In the genomic region with DNA sequence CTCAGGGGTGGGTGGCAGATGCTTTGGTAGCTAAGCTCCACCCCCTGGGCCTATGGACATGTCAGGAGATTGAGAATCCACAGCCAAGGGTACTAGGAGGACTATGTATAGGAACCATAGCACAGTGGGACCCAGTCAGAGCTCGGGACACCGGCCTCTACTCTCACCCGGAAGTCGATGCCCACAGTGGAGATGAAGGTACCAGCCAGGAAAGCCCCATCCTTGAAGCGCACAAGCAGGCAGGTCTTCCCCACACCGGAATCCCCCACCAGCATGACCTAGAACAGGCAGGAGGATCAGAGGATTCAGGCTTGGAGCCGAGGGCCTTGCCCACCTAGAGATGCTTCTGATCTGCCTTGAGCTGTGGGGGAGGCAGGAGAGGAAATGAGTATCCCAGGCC, we compare ENCODE assay signal across 13 mouse cellular contexts. TPM values are rescaled to one million over a fixed set of nuclear protein-coding genes. Genes with fewer than 3 reads are reported as not detected.
DNase-seq lines count a peak whose midpoint lies in the region; ATAC-seq and TF ChIP-seq lines count a peak whose summit lies in the region.
"Had no signal": no experiment of that assay in that cellular context is flagged by ENCODE, and none has a peak within 500 bp of the region (broad histone marks: within the 10 kb centered on the region; RNA-seq: fewer than 3 reads in every experiment).

No protein-coding gene starts in this region.

- no peaks in the 10 kb centered on the region for H3K9me3 ChIP-seq in intestine, embryonic 15.5 days
- H3K9me3 ChIP-seq in intestine, postnatal 0 days (ENCODE audit: control insufficient read depth): no peaks in the 10 kb centered on the region
- H3K9me3 ChIP-seq in midbrain, embryonic 13.5 days: no peaks in the 10 kb centered on the region
- no peaks in the 10 kb centered on the region for H3K9me3 ChIP-seq in midbrain, embryonic 14.5 days (ENCODE audit: control insufficient read depth, low read length)
- H3K9me3 ChIP-seq in hindbrain, embryonic 15.5 days: no peaks in the 10 kb centered on the region
- no peaks in the 10 kb centered on the region for H3K9me3 ChIP-seq in neural tube, embryonic 15.5 days (replicated peaks)
- H3K9me3 ChIP-seq: G1E had no signal

- H3K36me3 ChIP-seq in intestine, embryonic 15.5 days: no peaks in the 10 kb centered on the region
- H3K36me3 ChIP-seq in intestine, postnatal 0 days (ENCODE audit: control insufficient read depth, insufficient read depth): peaks cover 8% of the 10 kb centered on the region; the same call in 1 of the 2 replicates
- peaks cover 14% of the 10 kb centered on the region for H3K36me3 ChIP-seq in midbrain, embryonic 13.5 days
- peaks cover 16% of the 10 kb centered on the region for H3K36me3 ChIP-seq in midbrain, embryonic 14.5 days (ENCODE audit: control insufficient read depth, insufficient read depth, low read length)
- H3K36me3 ChIP-seq in hindbrain, embryonic 15.5 days: no peaks in the 10 kb centered on the region
- H3K36me3 ChIP-seq in neural tube, embryonic 15.5 days: no peaks in the 10 kb centered on the region

- H3K4me2 ChIP-seq in intestine, embryonic 15.5 days (replicated peaks): no peak overlapping the region; the same call in 1 of the 2 replicates
- no peak overlapping the region for H3K4me2 ChIP-seq in intestine, postnatal 0 days (replicated peaks; ENCODE audit: low read depth)
- no peak overlapping the region; the same call in 1 of the 2 replicates for H3K4me2 ChIP-seq in midbrain, embryonic 13.5 days (replicated peaks)
- no peak overlapping the region for H3K4me2 ChIP-seq in midbrain, embryonic 14.5 days (ENCODE audit: low read length)
- 0 out of 2 replicates have a peak overlapping the region, but pooled peaks have one; percentile 84 for H3K4me2 ChIP-seq in hindbrain, embryonic 15.5 days
- peak overlapping the region; percentile 75; the same call in 1 of the 2 replicates for H3K4me2 ChIP-seq in neural tube, embryonic 15.5 days

- no peak for ATAC-seq in intestine, embryonic 15.5 days
- ATAC-seq in intestine, postnatal 0 days: no peak
- no peak for ATAC-seq in midbrain, embryonic 13.5 days
- no peak for ATAC-seq in midbrain, embryonic 14.5 days (ENCODE audit: low FRiP score, low TSS enrichment)
- ATAC-seq in hindbrain, embryonic 15.5 days (ENCODE audit: low FRiP score, low read depth): no peak
- ATAC-seq in neural tube, embryonic 15.5 days (ENCODE audit: low FRiP score): no peak

- peaks cover 37% of the 10 kb centered on the region for H3K4me1 ChIP-seq in intestine, embryonic 15.5 days (replicated peaks)
- peaks cover 15% of the 10 kb centered on the region for H3K4me1 ChIP-seq in intestine, postnatal 0 days (replicated peaks; ENCODE audit: control insufficient read depth, insufficient read depth, low read length)
- H3K4me1 ChIP-seq in midbrain, embryonic 13.5 days (replicated peaks): peaks cover 55% of the 10 kb centered on the region
- peaks cover 24% of the 10 kb centered on the region for H3K4me1 ChIP-seq in midbrain, embryonic 14.5 days (ENCODE audit: control insufficient read depth, insufficient read depth, low read length)
- peaks cover 51% of the 10 kb centered on the region for H3K4me1 ChIP-seq in hindbrain, embryonic 15.5 days (replicated peaks)
- H3K4me1 ChIP-seq in neural tube, embryonic 15.5 days: peaks cover 55% of the 10 kb centered on the region

- H3K27me3 ChIP-seq in intestine, embryonic 15.5 days (replicated peaks): no peaks in the 10 kb centered on the region
- H3K27me3 ChIP-seq in intestine, postnatal 0 days (replicated peaks; ENCODE audit: control insufficient read depth, insufficient read depth, low read length): no peaks in the 10 kb centered on the region
- no peaks in the 10 kb centered on the region for H3K27me3 ChIP-seq in midbrain, embryonic 13.5 days
- H3K27me3 ChIP-seq in midbrain, embryonic 14.5 days (ENCODE audit: control insufficient read depth, insufficient read depth, low read length): no peaks in the 10 kb centered on the region
- H3K27me3 ChIP-seq in hindbrain, embryonic 15.5 days: no peaks in the 10 kb centered on the region
- H3K27me3 ChIP-seq in neural tube, embryonic 15.5 days (replicated peaks): no peaks in the 10 kb centered on the region

- 62% methylated on average over 7 of the region's 7 CpGs for WGBS in intestine, embryonic 15.5 days
- 80% methylated on average over 7 of the region's 7 CpGs for WGBS in intestine, postnatal 0 days
- 82% methylated on average over 7 of the region's 7 CpGs for WGBS in midbrain, embryonic 13.5 days
- 77% methylated on average over 7 of the region's 7 CpGs for WGBS in midbrain, embryonic 14.5 days
- 75% methylated on average over 7 of the region's 7 CpGs for WGBS in hindbrain, embryonic 15.5 days
- 76% methylated on average over 7 of the region's 7 CpGs for WGBS in neural tube, embryonic 15.5 days

- intact Hi-C loops in gastrocnemius, adult 2 months (cut with DNase I): no loop called here

- no peak overlapping the region for H3K27ac ChIP-seq in intestine, embryonic 15.5 days
- H3K27ac ChIP-seq in intestine, postnatal 0 days (ENCODE audit: low read depth, low read length): no peak overlapping the region
- no peak overlapping the region for H3K27ac ChIP-seq in midbrain, embryonic 13.5 days
- no peak overlapping the region for H3K27ac ChIP-seq in midbrain, embryonic 14.5 days (replicated peaks; ENCODE audit: low read depth, low read length)
- no peak overlapping the region for H3K27ac ChIP-seq in hindbrain, embryonic 15.5 days (replicated peaks)
- H3K27ac ChIP-seq in neural tube, embryonic 15.5 days (replicated peaks): no peak overlapping the region
- H3K27ac ChIP-seq in gastrocnemius, adult 2 months: no peak overlapping the region

- H3K9ac ChIP-seq in intestine, embryonic 15.5 days: 0 out of 2 replicates have a peak overlapping the region, but pooled peaks have one; percentile 37
- no peak overlapping the region for H3K9ac ChIP-seq in intestine, postnatal 0 days (ENCODE audit: low read depth, low read length)
- peak overlapping the region; percentile 61 for H3K9ac ChIP-seq in midbrain, embryonic 13.5 days (replicated peaks)
- H3K9ac ChIP-seq in midbrain, embryonic 14.5 days (replicated peaks; ENCODE audit: low read length): no peak overlapping the region
- H3K9ac ChIP-seq in hindbrain, embryonic 15.5 days: no peak overlapping the region
- 0 out of 2 replicates have a peak overlapping the region, but pooled peaks have one; percentile 17 for H3K9ac ChIP-seq in neural tube, embryonic 15.5 days (replicated peaks)

- no peak for TF ChIP-seq CTCF in intestine, postnatal 0 days (IDR thresholded peaks at IDR 0.05; ENCODE audit: low read depth)
- no peak for TF ChIP-seq CTCF in gastrocnemius, adult 2 months (IDR thresholded peaks at IDR 0.05)

- DNase-seq in midbrain, embryonic 14.5 days: no peak
- DNase-seq in gastrocnemius, adult 2 months: no peak
- DNase-seq: cerebellum, adult 2 months; heart, adult 18-20 months; heart, postnatal 36 days; lung, adult 2 months had no signal

- no peak overlapping the region for H3K4me3 ChIP-seq in intestine, embryonic 15.5 days (replicated peaks)
- H3K4me3 ChIP-seq in intestine, postnatal 0 days (ENCODE audit: low read depth, low read length): no peak overlapping the region
- no peak overlapping the region for H3K4me3 ChIP-seq in midbrain, embryonic 13.5 days (replicated peaks)
- H3K4me3 ChIP-seq in midbrain, embryonic 14.5 days (replicated peaks; ENCODE audit: low read depth, low read length): no peak overlapping the region
- no peak overlapping the region for H3K4me3 ChIP-seq in hindbrain, embryonic 15.5 days
- H3K4me3 ChIP-seq in neural tube, embryonic 15.5 days (replicated peaks): no peak overlapping the region
- no peak overlapping the region for H3K4me3 ChIP-seq in gastrocnemius, adult 2 months

RNA-seq across cellular contexts. Expression of a gene that starts 2.0 kb away (rescaled TPM):
- 5.2 and 8.7 TPM in 2 replicates for polyA plus RNA-seq in intestine, embryonic 15.5 days (2015; fragmentation: Nextera tagmentation; extraction: Ambion mirVana)
- 0.31 and 0.63 TPM in 2 replicates for polyA plus RNA-seq in intestine, postnatal 0 days (2015; fragmentation: Nextera tagmentation; extraction: Ambion mirVana)
- 2.9 TPM in 2 replicates for polyA plus RNA-seq in midbrain, embryonic 13.5 days (2015; fragmentation: Nextera tagmentation; extraction: Ambion mirVana)
- 4.9 and 6.5 TPM in 2 replicates for polyA plus RNA-seq in midbrain, embryonic 14.5 days (2014; fragmentation: Nextera tagmentation; extraction: Ambion mirVana)
- 6.3 and 8.2 TPM in 2 replicates for polyA plus RNA-seq in hindbrain, embryonic 15.5 days (2015; fragmentation: Nextera tagmentation; extraction: Ambion mirVana)
- polyA plus RNA-seq in neural tube, embryonic 15.5 days (2015; fragmentation: Nextera tagmentation; extraction: Ambion mirVana): 6.1 and 9.1 TPM in 2 replicates
- not detected for total RNA-seq in gastrocnemius, adult 2 months (2021)
- total RNA-seq: heart, adult 18-20 months; heart, postnatal 36 days had no signal

RNA-seq across cellular contexts. Expression of a gene that starts 4.3 kb away (rescaled TPM):
- 81.6 and 89.3 TPM in 2 replicates for polyA plus RNA-seq in intestine, embryonic 15.5 days (2015; fragmentation: Nextera tagmentation; extraction: Ambion mirVana)
- polyA plus RNA-seq in intestine, postnatal 0 days (2015; fragmentation: Nextera tagmentation; extraction: Ambion mirVana): 39.7 and 41.2 TPM in 2 replicates
- polyA plus RNA-seq in midbrain, embryonic 13.5 days (2015; fragmentation: Nextera tagmentation; extraction: Ambion mirVana): 97.3 and 106 TPM in 2 replicates
- 86.2 and 90.8 TPM in 2 replicates for polyA plus RNA-seq in midbrain, embryonic 14.5 days (2014; fragmentation: Nextera tagmentation; extraction: Ambion mirVana)
- polyA plus RNA-seq in hindbrain, embryonic 15.5 days (2015; fragmentation: Nextera tagmentation; extraction: Ambion mirVana): 88.7 and 91.0 TPM in 2 replicates
- polyA plus RNA-seq in neural tube, embryonic 15.5 days (2015; fragmentation: Nextera tagmentation; extraction: Ambion mirVana): 83.2 and 89.4 TPM in 2 replicates
- 10 to 100 TPM; 27.3 to 35.2 TPM for total RNA-seq in gastrocnemius, adult 2 months (2021)

RNA-seq across cellular contexts. Expression of a gene that starts 17.6 kb away (rescaled TPM):
- polyA plus RNA-seq in intestine, embryonic 15.5 days (2015; fragmentation: Nextera tagmentation; extraction: Ambion mirVana): 16.9 and 17.4 TPM in 2 replicates
- polyA plus RNA-seq in intestine, postnatal 0 days (2015; fragmentation: Nextera tagmentation; extraction: Ambion mirVana): 5.4 and 8.3 TPM in 2 replicates
- 17.7 and 19.4 TPM in 2 replicates for polyA plus RNA-seq in midbrain, embryonic 13.5 days (2015; fragmentation: Nextera tagmentation; extraction: Ambion mirVana)
- polyA plus RNA-seq in midbrain, embryonic 14.5 days (2014; fragmentation: Nextera tagmentation; extraction: Ambion mirVana): 18.0 and 28.3 TPM in 2 replicates
- 22.6 and 30.3 TPM in 2 replicates for polyA plus RNA-seq in hindbrain, embryonic 15.5 days (2015; fragmentation: Nextera tagmentation; extraction: Ambion mirVana)
- polyA plus RNA-seq in neural tube, embryonic 15.5 days (2015; fragmentation: Nextera tagmentation; extraction: Ambion mirVana): 31.2 and 31.7 TPM in 2 replicates
- 10 to 100 TPM; 18.3 to 25.0 TPM for total RNA-seq in gastrocnemius, adult 2 months (2021)

RNA-seq across cellular contexts. Expression of a gene that starts 43.6 kb away (rescaled TPM):
- polyA plus RNA-seq in intestine, embryonic 15.5 days (2015; fragmentation: Nextera tagmentation; extraction: Ambion mirVana): 1.5 and 1.8 TPM in 2 replicates
- polyA plus RNA-seq in intestine, postnatal 0 days (2015; fragmentation: Nextera tagmentation; extraction: Ambion mirVana): 0.69 and 0.78 TPM in 2 replicates
- polyA plus RNA-seq in midbrain, embryonic 13.5 days (2015; fragmentation: Nextera tagmentation; extraction: Ambion mirVana): 24.7 and 29.1 TPM in 2 replicates
- polyA plus RNA-seq in midbrain, embryonic 14.5 days (2014; fragmentation: Nextera tagmentation; extraction: Ambion mirVana): 34.8 and 37.5 TPM in 2 replicates
- 51.4 and 55.0 TPM in 2 replicates for polyA plus RNA-seq in hindbrain, embryonic 15.5 days (2015; fragmentation: Nextera tagmentation; extraction: Ambion mirVana)
- polyA plus RNA-seq in neural tube, embryonic 15.5 days (2015; fragmentation: Nextera tagmentation; extraction: Ambion mirVana): 42.7 and 53.4 TPM in 2 replicates
- total RNA-seq in gastrocnemius, adult 2 months (2021): under 1 TPM in 1 of 2 experiments, not detected in 1; 0.08 TPM
- total RNA-seq: megakaryocyte-erythroid progenitor cell, adult 5-6 weeks had no signal
- polyA plus RNA-seq: G1E had no signal

RNA-seq across cellular contexts. Expression of a gene that starts 53.2 kb away (rescaled TPM):
- 25.2 and 27.3 TPM in 2 replicates for polyA plus RNA-seq in intestine, embryonic 15.5 days (2015; fragmentation: Nextera tagmentation; extraction: Ambion mirVana)
- 11.9 and 12.9 TPM in 2 replicates for polyA plus RNA-seq in intestine, postnatal 0 days (2015; fragmentation: Nextera tagmentation; extraction: Ambion mirVana)
- 38.6 and 41.4 TPM in 2 replicates for polyA plus RNA-seq in midbrain, embryonic 13.5 days (2015; fragmentation: Nextera tagmentation; extraction: Ambion mirVana)
- polyA plus RNA-seq in midbrain, embryonic 14.5 days (2014; fragmentation: Nextera tagmentation; extraction: Ambion mirVana): 36.2 and 43.0 TPM in 2 replicates
- polyA plus RNA-seq in hindbrain, embryonic 15.5 days (2015; fragmentation: Nextera tagmentation; extraction: Ambion mirVana): 35.4 and 36.0 TPM in 2 replicates
- polyA plus RNA-seq in neural tube, embryonic 15.5 days (2015; fragmentation: Nextera tagmentation; extraction: Ambion mirVana): 29.5 and 33.1 TPM in 2 replicates
- total RNA-seq in gastrocnemius, adult 2 months (2021): 10 to 100 TPM; 12.1 to 14.8 TPM

Comparison
In these comparisons a context has a peak if more than half of its experiments do, and no peak if none do; other contexts are left out.
1. H3K9ac ChIP-seq: peak in intestine, embryonic 15.5 days (single experiment), midbrain, embryonic 13.5 days (single experiment) and neural tube, embryonic 15.5 days (single experiment); none in intestine, postnatal 0 days (single experiment), midbrain, embryonic 14.5 days (single experiment) and hindbrain, embryonic 15.5 days (single experiment).
2. H3K4me2 ChIP-seq: peak in hindbrain, embryonic 15.5 days (single experiment) and neural tube, embryonic 15.5 days (single experiment); none in intestine, embryonic 15.5 days (single experiment), intestine, postnatal 0 days (single experiment), midbrain, embryonic 13.5 days (single experiment) and midbrain, embryonic 14.5 days (single experiment).